Mouse (Mus musculus): Measurements from ENCODE around the gene A430033K04Rik.

Gene A430033K04Rik

DNA sequence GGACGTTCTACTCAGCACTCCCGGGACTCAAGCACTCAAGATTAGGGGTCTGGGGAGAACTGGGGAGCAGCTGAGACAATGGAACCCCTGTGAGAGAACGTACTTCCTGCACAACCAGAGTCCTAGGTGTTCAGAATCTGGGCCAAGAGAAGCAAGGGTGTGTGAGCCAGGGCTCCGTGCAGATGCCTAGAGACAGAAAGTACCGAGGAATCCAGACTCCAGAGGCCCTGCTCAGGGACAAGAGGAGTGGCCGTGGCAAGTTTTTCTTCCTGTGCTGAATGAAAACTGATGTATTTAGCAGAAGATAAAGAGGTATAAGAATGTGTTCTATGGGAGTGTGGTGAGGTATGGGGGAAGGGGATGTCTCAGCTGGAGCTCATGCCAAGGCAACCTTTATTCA is 74.8 kb downstream of the A430033K04Rik start:
- no peak for DNase-seq
